ENCODE assay signal across 29 mouse cellular contexts in genomic region chr5:66643260-66643659, GRCm38 (mm10). TPM values are rescaled to one million over a fixed set of nuclear protein-coding genes. Genes with fewer than 3 reads are reported as not detected.
"Had no signal": no experiment of that assay in that cellular context is flagged by ENCODE, and none has a peak within 500 bp of the region (broad histone marks: within the 10 kb centered on the region; RNA-seq: fewer than 3 reads in every experiment).

No protein-coding gene starts in this region.

- H3K4me1 ChIP-seq: hindbrain, embryonic 10.5 days; hindbrain, embryonic 13.5 days; hindbrain, embryonic 15.5 days; limb, embryonic 12.5 days; liver, embryonic 12.5 days had no signal

- H3K27ac ChIP-seq: gastrocnemius, adult 2 months; heart, adult 2 months; heart, embryonic 13.5 days; heart, embryonic 15.5 days; hindbrain, embryonic 10.5 days; hindbrain, embryonic 13.5 days; hindbrain, embryonic 15.5 days; hindbrain, postnatal 0 days; kidney, embryonic 15.5 days; kidney, postnatal 0 days; limb, embryonic 12.5 days; liver, embryonic 12.5 days; liver, embryonic 14.5 days had no signal

- H3K4me2 ChIP-seq: heart, embryonic 11.5 days; heart, embryonic 13.5 days; heart, embryonic 15.5 days; hindbrain, embryonic 13.5 days; hindbrain, embryonic 15.5 days; kidney, embryonic 15.5 days; limb, embryonic 12.5 days; liver, embryonic 12.5 days had no signal

- H3K9ac ChIP-seq: heart, embryonic 13.5 days; heart, embryonic 15.5 days; hindbrain, embryonic 13.5 days; hindbrain, embryonic 15.5 days; kidney, embryonic 15.5 days; limb, embryonic 12.5 days; liver, embryonic 12.5 days; liver, embryonic 14.5 days had no signal

- H3K4me3 ChIP-seq: gastrocnemius, adult 2 months; heart, adult 2 months; heart, embryonic 13.5 days; heart, embryonic 15.5 days; hindbrain, embryonic 10.5 days; hindbrain, embryonic 13.5 days; hindbrain, embryonic 15.5 days; kidney, embryonic 15.5 days; limb, embryonic 12.5 days; liver, embryonic 12.5 days had no signal

- DNase-seq: gastrocnemius, adult 2 months; gastrocnemius, postnatal 10 days; gastrocnemius, postnatal 25 days; heart, adult 11 months; heart, adult 2 months; heart, postnatal 14 days; heart, postnatal 36 days; kidney, adult 11 months; kidney, adult 2 months; kidney, adult 9 months; kidney, postnatal 14 days; kidney, postnatal 36 days; layer of hippocampus, adult 9-11 months; layer of hippocampus, postnatal 36 days; left cerebral cortex, postnatal 4 days had no signal

- H3K36me3 ChIP-seq: heart, embryonic 13.5 days; heart, embryonic 15.5 days; hindbrain, embryonic 10.5 days; hindbrain, embryonic 13.5 days; hindbrain, embryonic 15.5 days; kidney, embryonic 15.5 days; limb, embryonic 12.5 days; liver, embryonic 12.5 days had no signal

- ATAC-seq: hindbrain, postnatal 0 days; intestine, embryonic 16.5 days; liver, embryonic 12.5 days had no signal

- H3K27me3 ChIP-seq: heart, embryonic 13.5 days; heart, embryonic 15.5 days; hindbrain, embryonic 13.5 days; hindbrain, embryonic 15.5 days; kidney, embryonic 15.5 days; limb, embryonic 12.5 days; liver, embryonic 12.5 days had no signal

- H3K9me3 ChIP-seq: heart, embryonic 15.5 days; hindbrain, embryonic 13.5 days; hindbrain, embryonic 15.5 days; limb, embryonic 12.5 days; liver, embryonic 12.5 days had no signal

RNA-seq across cellular contexts. Expression of gene Uchl1, which starts 32.6 kb away (rescaled TPM):
- polyA plus RNA-seq: liver, adult 2 months had no signal
